Mouse (Mus musculus): ENCODE data around the gene Cxcl12.

DNA sequence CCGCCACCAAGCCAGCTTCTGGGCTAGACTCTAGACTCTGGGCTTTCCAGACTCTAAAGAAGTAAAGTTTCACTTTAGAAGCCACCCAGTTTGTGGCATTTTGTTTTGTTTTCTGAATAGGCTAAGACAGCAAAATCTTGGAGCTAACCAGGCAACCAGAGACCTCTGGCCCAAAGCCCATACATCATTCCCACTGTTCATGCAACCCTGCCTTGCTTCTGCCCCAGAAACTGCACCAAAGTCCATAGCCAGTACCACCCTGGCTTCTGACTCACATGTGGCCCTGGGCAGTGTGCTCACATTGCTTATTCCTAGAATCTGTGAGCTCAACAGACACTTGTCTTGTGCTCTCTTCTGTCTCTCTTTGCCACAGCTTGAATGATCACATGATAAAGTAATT, 39.0 kb downstream of the Cxcl12 start:
- no peak for TF ChIP-seq CTCF (IDR thresholded peaks at IDR 0.05; ENCODE audit: low read depth)
- no peak for TF ChIP-seq EP300 (IDR thresholded peaks at IDR 0.05; ENCODE audit: low read depth)
